Mouse (Mus musculus) kidney, adult 18-20 months (tissue): Measurements from ENCODE around the gene Cenpf.

Source experiments
- DNase-seq: peaks from one replicate; pipeline ENCODE4 v3.0.0; 2021

The Cenpf gene

GRCm38 (mm10) chr1:189687654-189688387 lies at the start of gene Cenpf:
Cenpf (minus strand) TSS chr1:189688086.
- peak; percentile 96 for DNase-seq

- no peak for DNase-seq
These were observed 44.3 kb upstream of the Cenpf start for GRCm38 (mm10) chr1:189732156-189732555.

DNA sequence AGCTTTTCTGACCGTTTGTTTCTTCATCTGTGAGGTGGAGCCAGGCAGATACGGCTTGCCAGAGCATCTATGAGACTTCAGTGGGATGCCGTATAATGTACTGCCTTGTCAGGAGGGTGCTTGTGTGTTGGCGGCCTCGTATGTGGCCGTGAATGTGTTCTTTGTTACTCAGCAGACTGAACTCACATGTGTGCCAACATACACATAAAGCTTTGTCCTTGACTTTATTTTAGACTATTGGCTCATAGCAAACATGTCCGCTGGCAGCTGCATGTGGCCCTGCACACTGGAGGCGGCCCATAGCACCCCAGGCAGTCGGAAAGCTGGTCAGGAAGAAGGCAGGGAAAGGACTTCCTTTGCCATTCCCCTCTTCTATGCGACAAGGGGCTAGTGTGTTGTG lies 43.8 kb upstream of the Cenpf start:
- no peak for DNase-seq

DNA sequence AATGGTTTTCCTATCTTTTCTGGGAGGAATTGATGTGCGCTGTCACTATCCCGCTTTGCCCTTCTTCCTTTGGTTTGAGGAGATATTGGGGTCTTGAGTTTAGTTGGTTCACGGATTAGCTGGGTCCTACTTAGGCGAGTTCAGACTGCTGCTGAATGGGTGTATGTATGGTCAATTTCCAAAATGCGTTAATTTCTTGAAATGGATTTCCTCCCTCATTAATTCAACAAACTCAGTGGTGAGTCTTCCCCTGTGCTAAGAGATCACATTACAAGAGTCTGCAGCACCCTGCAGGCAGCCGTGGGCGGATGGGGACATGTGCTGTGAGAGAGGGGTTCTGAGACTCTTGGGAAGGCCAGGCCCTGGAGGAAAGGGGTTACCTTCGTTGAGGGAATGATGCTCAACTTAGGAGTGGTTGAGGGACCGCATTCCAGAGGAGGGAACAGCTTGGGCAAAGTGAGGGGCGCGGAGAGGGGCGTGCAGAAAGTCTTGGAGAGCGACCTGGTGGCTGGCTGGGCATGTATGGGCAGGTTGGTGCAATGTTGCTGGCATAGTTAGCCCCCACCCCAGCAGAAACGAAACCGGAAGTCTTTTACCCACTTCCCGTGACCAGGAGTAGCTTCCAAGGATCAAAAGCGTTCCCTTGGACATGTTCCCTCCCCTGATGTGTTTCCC lies 41.4 kb upstream of the Cenpf start:
- no peak for DNase-seq

DNA sequence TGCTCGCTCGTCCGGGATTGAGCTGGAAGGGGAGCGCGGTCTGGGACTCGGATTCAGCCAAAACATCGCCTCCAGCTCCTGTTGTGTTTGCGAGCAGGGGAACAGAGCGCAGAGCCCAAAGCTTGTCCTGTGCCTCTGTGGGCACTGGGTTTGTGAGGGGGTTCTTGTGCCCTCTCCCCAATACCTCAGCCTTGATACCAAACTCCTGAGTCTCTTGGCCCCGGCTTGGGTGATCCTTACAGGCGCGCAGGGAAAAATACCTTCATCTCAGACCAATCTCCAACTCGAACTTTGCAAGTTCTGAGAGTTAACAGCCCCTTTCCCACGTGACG lies 40.9 kb upstream of the Cenpf start:
- no peak for DNase-seq

DNA sequence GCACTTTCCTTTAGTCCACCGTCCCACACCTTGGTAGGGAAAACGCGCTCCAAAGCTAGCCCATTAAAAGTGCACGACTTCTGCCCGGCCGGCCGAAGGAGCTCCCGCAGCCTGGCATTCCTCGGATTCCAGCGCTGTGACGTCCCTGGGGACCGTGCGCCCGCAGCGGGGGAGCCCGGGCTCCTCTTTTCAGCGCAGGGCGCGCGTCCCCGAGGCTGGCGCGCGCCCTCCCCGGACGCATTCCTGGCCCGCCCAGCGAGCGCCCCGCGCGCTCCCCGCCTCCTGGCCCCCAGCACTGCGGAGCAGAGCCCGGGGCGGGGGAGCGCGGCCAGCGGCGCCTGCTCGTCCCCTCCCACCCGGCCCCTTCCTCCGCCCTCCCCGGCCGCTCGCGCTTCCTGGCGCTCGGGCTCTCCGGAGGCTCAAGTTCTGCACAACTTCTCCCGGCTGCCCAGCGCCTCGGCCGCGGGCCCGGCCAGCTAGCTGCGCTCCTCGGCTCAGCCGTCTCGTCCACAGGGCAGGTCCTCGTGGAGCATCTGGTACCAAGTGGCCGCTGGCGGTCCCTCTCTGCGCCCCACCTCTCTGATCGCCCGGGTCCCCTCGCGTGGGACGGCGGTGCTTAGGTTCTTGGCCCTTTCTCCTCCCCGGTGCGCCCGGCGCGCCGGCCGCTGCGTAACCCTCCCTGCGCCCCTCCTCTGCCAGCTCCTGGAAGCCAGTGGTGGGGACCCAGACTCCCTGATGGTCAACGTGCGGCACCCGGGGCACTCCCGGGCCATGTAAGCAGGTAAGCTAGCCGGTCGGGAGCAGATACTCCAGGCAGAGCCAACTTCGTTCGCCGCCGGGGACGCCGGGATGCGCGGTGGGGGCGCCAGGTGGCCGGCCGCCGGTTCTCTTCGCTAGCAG lies 40.2 kb upstream of the Cenpf start, which contains the start of gene Ptpn14:
Ptpn14 (plus strand) TSS at position 385 of the 900 bp plus-strand sequence.
- DNase-seq = peak; percentile 86

DNA sequence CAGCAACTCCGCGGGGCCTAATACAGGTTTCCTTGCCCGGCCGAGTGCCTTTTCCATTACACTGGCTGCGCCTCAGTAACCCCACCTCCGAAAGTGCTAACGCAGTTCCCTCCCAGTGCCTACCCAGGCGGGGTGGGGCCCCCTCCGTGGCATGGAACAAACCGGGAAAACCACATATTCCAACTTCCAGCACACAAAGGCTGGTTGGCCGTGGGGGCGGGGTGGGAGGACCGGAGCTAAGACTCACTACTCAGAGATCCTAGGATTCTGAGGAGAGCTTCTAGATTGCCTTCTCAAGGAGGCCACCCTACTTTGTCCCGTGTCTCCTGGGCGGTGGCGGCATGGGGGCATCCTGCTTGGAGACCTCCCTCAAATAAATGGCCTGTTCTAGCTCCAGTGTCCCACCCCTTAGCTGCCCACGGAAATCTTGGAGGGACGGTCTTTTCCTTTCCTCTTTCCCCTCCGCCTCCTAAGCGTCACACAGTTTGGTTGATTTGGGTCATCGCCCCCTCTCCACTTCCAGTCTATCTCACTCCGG lies 39.5 kb upstream of the Cenpf start:
- peak; percentile 82 for DNase-seq

DNA sequence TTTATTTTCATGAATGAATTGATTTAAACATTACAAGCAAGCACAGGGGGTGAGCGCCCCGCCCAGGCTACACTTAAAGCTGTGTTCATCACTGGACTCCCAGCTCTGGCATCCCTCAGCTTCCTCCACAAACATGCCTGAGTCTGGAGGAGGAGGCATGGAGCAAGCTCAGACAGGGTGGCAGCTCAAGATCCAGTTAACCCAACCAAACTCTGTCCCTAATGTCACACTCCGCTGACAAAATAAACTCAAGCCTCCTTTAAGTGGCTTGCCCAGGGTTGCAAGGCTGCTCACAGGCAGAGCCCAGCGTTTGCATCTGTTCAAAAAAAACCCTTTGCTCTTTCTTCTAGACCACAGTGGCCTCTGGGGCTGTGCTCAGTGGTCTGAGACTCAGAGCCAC lies 38.2 kb upstream of the Cenpf start:
- no peak for DNase-seq

DNA sequence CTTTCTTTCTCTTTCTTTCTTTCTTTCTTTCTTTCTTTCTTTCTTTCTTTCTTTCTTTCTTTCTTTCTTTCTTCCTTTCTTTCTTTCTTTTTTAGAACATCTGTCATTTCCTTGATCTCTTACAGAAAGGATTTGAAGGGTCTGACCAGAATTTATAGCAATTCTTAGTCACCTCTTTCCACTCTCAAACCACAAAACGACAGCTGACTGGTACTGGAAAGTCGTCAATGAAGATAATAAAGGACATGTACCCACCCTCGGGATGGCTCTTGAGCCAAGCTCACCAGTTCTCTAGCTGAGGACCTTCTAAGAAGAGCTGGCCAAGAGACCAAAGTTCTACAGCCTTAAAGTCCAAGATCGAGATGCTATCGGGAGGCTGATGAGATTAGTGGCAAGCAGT lies 30.7 kb upstream of the Cenpf start:
- no peak for DNase-seq

DNA sequence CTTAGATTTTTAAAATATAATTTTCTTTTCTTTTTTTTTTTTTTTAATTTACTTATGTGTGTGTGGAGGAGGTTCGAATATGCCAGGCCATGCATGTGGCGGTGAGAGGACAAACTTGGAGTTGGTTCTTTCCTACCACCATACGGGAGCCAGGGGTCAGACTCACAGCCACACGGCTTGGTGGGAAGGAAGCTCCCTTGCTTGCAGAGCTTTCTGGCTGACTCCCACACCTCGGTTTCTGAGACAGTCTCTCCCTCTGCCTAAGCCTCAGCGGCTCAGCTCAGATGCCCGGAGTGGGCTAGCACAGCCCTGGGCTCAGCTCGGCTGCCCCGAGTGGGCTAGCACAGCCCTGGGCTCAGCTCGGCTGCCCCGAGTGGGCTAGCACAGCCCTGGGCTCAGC lies 29.7 kb upstream of the Cenpf start:
- DNase-seq = no peak

DNA sequence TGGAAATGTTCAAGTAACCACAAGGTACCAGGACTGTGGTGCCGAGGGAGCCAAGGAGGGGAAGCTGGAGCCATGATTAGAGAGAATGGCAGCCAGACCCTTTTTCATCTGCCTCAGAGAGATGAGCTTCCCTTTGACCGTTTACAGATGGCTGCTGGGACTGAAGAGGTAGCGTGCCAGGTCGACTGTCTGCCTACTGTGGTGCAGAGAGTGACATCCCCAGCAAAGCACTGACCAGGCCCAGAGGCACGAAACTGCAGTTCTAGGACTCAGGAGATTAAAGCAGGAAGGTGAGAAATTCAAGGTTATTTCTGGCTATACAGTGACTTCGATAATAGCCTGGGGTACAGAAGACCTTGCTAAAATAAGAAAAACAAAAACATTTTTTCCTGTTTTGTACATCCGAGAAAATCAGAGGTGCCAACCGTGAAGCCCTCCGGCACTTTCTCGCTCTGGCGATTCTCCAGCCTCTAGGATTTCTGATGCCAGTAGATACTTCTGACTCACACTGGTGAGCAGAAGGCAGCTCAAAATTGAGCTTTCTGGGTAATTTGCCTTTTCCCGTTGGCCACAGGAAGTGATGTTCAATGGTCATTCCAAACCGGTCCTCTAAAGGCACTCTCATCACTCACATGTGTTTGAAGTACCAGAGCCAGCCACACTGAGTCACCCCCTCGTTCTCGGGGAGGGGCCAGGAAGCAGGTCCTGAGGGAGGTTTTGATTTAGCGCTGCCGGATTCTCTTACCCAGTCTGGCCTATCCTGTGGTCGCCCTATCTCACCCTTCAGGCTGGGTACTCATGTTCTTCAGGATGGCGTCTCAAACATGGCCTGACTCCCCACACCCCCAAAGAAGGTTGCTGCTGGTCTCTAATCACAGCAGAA lies 28.3 kb upstream of the Cenpf start:
- DNase-seq = peak; percentile 25

DNA sequence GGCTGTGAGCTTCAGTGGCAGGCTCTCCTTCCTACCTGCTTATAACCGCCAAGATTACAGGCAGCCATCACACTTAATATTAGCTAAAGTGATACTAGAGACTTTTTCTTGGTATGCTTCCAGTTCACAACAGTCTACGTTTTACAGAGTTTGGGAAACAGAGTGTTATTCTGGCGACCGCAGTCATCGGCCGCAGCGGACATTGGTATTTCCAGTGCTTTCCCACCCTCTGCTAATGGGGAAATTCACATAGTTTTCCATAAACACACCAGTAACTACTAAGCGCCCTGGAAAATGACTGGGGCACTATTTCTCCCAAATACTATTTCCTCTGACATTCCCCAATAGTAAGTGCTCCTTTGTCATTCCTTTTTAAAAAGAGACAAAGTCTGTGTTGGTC lies 21.1 kb upstream of the Cenpf start:
- no peak for DNase-seq

- DNase-seq = peak; percentile 54
These were observed 19.5 kb upstream of the Cenpf start for GRCm38 (mm10) chr1:189707419-189707818.

- no peak for DNase-seq
These were observed 19.1 kb upstream of the Cenpf start for GRCm38 (mm10) chr1:189707014-189707413.

DNA sequence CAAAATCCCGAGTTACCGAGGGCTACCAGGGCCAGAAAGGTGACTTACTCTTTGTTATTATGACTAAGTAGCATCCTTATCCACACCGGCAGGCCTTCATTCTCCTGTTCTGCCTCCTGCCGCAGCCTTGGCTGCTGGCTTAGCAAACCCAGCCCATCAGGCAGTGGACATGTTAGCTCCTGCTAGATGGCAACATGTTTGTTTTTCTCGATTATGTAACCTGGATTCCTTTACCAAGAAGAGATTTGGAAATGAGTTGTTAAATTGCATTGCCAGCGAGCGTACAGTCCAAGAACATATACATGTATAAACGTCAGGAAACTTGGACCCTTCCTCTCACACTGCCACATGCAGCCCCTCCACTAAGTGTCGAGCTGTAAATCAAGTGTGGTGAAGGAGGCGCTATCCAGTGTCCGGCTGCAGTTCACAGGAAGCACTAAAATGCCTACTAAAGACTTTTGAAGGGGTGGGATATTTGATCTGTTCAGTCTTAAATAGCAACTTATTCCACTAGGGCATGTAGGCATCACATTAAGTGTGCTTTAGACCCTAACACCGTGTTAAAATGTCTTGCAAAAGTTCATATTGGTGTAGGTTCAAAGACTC lies 18.3 kb upstream of the Cenpf start:
- no peak for DNase-seq

DNA sequence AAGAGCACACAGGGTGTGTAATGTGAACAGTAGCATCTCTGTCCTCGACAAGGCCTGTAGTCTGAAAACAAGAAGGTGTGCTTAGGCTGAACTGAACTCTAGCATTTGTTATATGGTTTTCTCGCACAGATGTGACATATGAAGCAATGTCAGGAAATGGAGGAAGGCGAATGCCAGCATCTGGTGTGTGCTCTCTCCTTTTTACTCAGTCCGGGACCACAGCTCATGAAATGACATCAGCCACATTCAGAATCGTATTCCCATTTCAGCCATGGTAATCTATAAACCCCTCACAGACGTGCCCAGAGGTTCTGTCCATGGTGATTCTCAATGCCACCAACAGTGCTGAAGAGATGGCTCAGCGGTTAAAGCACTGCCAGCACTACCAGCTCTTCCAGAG lies 15.7 kb upstream of the Cenpf start:
- DNase-seq = no peak

- no peak for DNase-seq
These were observed 15.3 kb upstream of the Cenpf start for GRCm38 (mm10) chr1:189703156-189703555.

GRCm38 (mm10) chr1:189700990-189701389 lies 13.1 kb upstream of the Cenpf start:
- peak; percentile 67 for DNase-seq

GRCm38 (mm10) chr1:189700186-189700585 lies 12.3 kb upstream of the Cenpf start:
- no peak for DNase-seq

- no peak for DNase-seq
These were observed 10.5 kb upstream of the Cenpf start for GRCm38 (mm10) chr1:189698416-189698815.

GRCm38 (mm10) chr1:189695321-189695720 lies 7.4 kb upstream of the Cenpf start:
- no peak for DNase-seq

DNA sequence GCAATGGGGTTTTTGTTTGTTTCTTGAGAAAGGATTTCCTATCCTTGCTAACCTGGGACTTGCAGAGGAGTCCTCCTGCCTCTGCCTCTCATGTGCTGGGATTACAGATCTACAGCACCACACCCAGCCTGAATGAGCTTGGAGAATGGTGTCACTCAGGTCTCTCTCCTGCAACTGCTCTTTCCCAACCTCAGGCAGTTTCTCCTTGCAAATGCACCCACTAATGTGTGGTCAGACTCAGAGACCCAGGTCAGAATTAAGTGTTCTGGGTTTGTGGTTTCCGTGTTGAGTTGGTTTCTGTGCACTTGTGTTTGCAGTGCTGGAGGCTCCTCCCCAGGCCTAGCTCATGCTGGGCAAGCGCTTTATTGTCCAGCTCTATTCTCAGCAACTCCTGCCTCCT lies 6.5 kb upstream of the Cenpf start:
- DNase-seq = no peak
